Mouse (Mus musculus) heart, embryonic 14.5 days (tissue): ENCODE measurements around the gene Crcp. TPM values are rescaled to one million over a fixed set of nuclear protein-coding genes. Genes with fewer than 3 reads are reported as not detected.
A peak's percentile ranks its signal among the peaks of the same experiment; 100 is the strongest.

ENCODE experiments used
- ATAC-seq: fragments of 200-750 bp; cut with Nextera tagmentation; 2 replicates; pipeline ENCODE4 v1.8.0; 2017; ENCODE audit warnings: low read depth, moderate TSS enrichment; ENCODE audit not compliant: insufficient number of reproducible peaks, insufficient read depth, low FRiP score
- H3K27ac ChIP-seq, 2 experiments: fragments of 200-500 bp in 1 of 2; fragments of 300-500 bp in 1 of 2; sonication (generic) in 1 of 2; replicated peaks in 1 of 2; 2 replicates each; pipeline ENCODE4 v1.5.1; 2012 to 2014; ENCODE audit warnings: low read depth in 2 of 2, low read length in 2 of 2, control low read depth in 1 of 2, mild to moderate bottlenecking in 1 of 2, mixed read lengths in 1 of 2; ENCODE audit not compliant: control insufficient read depth in 1 of 2, insufficient read depth in 1 of 2
- H3K27me3 ChIP-seq: fragments of 300-500 bp; sonication (generic); 2 replicates; pipeline ENCODE4 v1.6.1; 2014; ENCODE audit warnings: mild to moderate bottlenecking, low read length, control low read depth; ENCODE audit not compliant: control insufficient read depth, insufficient read depth
- H3K36me3 ChIP-seq: fragments of 300-500 bp; sonication (generic); 2 replicates; pipeline ENCODE4 v1.6.1; 2014; ENCODE audit warnings: mild to moderate bottlenecking, control low read depth, low read length, mixed read lengths; ENCODE audit not compliant: control insufficient read depth, insufficient read depth
- H3K4me1 ChIP-seq, 2 experiments: fragments of 200-500 bp in 1 of 2; fragments of 300-500 bp in 1 of 2; sonication (generic) in 1 of 2; 2 replicates each; pipeline ENCODE4 v1.6.1; 2012 to 2014; ENCODE audit warnings: low read length in 2 of 2, control low read depth in 1 of 2, mixed read lengths in 1 of 2; ENCODE audit not compliant: control insufficient read depth in 2 of 2, insufficient read depth in 2 of 2
- H3K4me2 ChIP-seq: fragments of 300-500 bp; sonication (generic); 2 replicates; pipeline ENCODE4 v1.6.1; 2014; ENCODE audit warnings: mild to moderate bottlenecking, low read length
- H3K4me3 ChIP-seq, 2 experiments: fragments of 200-500 bp in 1 of 2; fragments of 300-500 bp in 1 of 2; sonication (generic) in 1 of 2; 2 replicates each; pipeline ENCODE4 v1.5.1; 2012 to 2014; ENCODE audit warnings: low read length in 2 of 2, mild to moderate bottlenecking in 2 of 2, control low read depth in 1 of 2, low read depth in 1 of 2, moderate library complexity in 1 of 2; ENCODE audit not compliant: control insufficient read depth in 1 of 2, insufficient read depth in 1 of 2
- H3K9ac ChIP-seq: fragments of 300-500 bp; sonication (generic); 2 replicates; pipeline ENCODE4 v1.6.1; 2014; ENCODE audit warnings: mild to moderate bottlenecking, low read length
- H3K9me3 ChIP-seq: fragments of 300-500 bp; sonication (generic); 2 replicates; pipeline ENCODE4 v1.6.1; 2016; ENCODE audit warnings: low read length, control low read depth; ENCODE audit not compliant: control insufficient read depth
- WGBS: fragments of 180-500 bp; shearing (Covaris S2); extraction: QIAGEN DNeasy Blood & Tissue Kit; methylation state at CpG from one replicate; pipeline ENCODE4 v1.1.7; 2014; 5-methylcytosine and 5-hydroxymethylcytosine counted together
- polyA plus RNA-seq: library from polyadenylated mRNA; unstranded; fragments of >200 nt; fragmentation: Nextera tagmentation; extraction: Ambion mirVana; gene quantifications from 2 replicates; pipeline ENCODE4 v1.2.1, GENCODE M21; 2014

Gene Crcp
- polyA plus RNA-seq, 1 experiment from 2014 or later = 15.1 TPM

- H3K4me3 ChIP-seq = no peak overlapping the region
- peaks cover 67% of the 10 kb centered on the region for H3K36me3 ChIP-seq
- H3K4me2 ChIP-seq = no peak overlapping the region
- no peak overlapping the region for H3K9ac ChIP-seq
- no peak for ATAC-seq
- no peak overlapping the region for H3K27ac ChIP-seq
- peaks cover 20% of the 10 kb centered on the region for H3K27me3 ChIP-seq
- WGBS = 86% methylated on average over 4 of the region's 4 CpGs
- H3K9me3 ChIP-seq = no peaks in the 10 kb centered on the region
- 0 out of 4 replicates have a peak, but pooled peaks cover 0 to under 1% of the 10 kb centered on the region in 2 experiments for H3K4me1 ChIP-seq
Measured at GRCm38 (mm10) chr5:130040797-130041196, 11.7 kb downstream of the Crcp start.

GRCm38 (mm10) chr5:130041262-130041661 is 12.2 kb downstream of the Crcp start:
- 87% methylated on average over 4 of the region's 4 CpGs for WGBS
- H3K9me3 ChIP-seq = no peaks in the 10 kb centered on the region
- no peak overlapping the region for H3K9ac ChIP-seq
- no peak for ATAC-seq
- H3K36me3 ChIP-seq = peaks cover 67% of the 10 kb centered on the region
- no peak overlapping the region for H3K27ac ChIP-seq
- H3K27me3 ChIP-seq = peaks cover 20% of the 10 kb centered on the region
- H3K4me2 ChIP-seq = no peak overlapping the region
- peaks cover 3 to 5% of the 10 kb centered on the region in 2 experiments; a peak in 3 of 4 replicates for H3K4me1 ChIP-seq
- H3K4me3 ChIP-seq = no peak overlapping the region

- Histone ChIP-seq H3K4me3 (no peak overlapping the region), H3K27ac (no peak overlapping the region), H3K4me2 (no peak overlapping the region), H3K4me1 (peaks cover 9 to 11% of the 10 kb centered on the region in 2 experiments; a peak in 3 of 4 replicates), H3K27me3 (peaks cover 24% of the 10 kb centered on the region), H3K36me3 (peaks cover 56% of the 10 kb centered on the region), H3K9ac (no peak overlapping the region), H3K9me3 (no peaks in the 10 kb centered on the region)
- whole genome bisulfite sequencing = 95% methylated on average over 3 of the region's 3 CpGs
- ATAC-seq = no peak
Measured at GRCm38 (mm10) chr5:130043741-130044140, 14.7 kb downstream of the Crcp start.

DNA sequence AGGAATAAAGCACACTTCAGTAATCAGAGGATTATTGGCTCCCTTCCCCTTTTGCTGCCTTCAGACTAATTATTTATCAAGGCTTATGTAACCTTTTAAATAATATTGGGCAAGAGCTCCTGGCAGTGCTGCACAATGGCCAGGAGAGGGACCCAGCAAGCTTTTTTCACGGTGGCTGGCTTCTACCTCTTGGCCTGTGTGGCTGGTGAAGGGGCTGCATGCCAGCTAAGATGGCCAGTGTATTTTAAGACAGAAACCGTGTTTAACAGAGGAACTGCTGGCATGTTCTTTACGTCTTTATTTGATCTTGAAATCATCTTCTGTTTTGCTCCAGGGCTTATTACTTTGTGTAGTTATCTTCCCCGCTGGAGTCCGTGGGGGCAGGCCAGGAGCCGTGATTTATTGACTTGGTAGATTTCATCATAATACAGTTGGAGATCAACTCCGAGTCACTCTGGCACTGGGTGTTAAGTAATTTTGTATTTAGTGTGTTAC is 15.2 kb downstream of the Crcp start:
- Histone ChIP-seq H3K36me3 (peaks cover 61% of the 10 kb centered on the region), H3K4me2 (no peak overlapping the region), H3K4me1 (peaks cover 9 to 11% of the 10 kb centered on the region in 2 experiments; a peak in 3 of 4 replicates), H3K9me3 (no peaks in the 10 kb centered on the region), H3K4me3 (no peak overlapping the region), H3K9ac (no peak overlapping the region), H3K27me3 (peaks cover 30% of the 10 kb centered on the region), H3K27ac (no peak overlapping the region)
- ATAC-seq = no peak
- 84% methylated on average over 7 of the region's 7 CpGs for WGBS

- no peak for ATAC-seq
- no peak overlapping the region for H3K4me2 ChIP-seq
- no peak overlapping the region for H3K4me3 ChIP-seq
- H3K4me1 ChIP-seq = peaks cover 9 to 11% of the 10 kb centered on the region in 2 experiments; a peak in 3 of 4 replicates
- peaks cover 60% of the 10 kb centered on the region for H3K36me3 ChIP-seq
- H3K9ac ChIP-seq = no peak overlapping the region
- H3K9me3 ChIP-seq = no peaks in the 10 kb centered on the region
- peaks cover 45% of the 10 kb centered on the region for H3K27me3 ChIP-seq
- 70% methylated on average over 7 of the region's 7 CpGs for WGBS
- H3K27ac ChIP-seq = no peak overlapping the region
Measured at GRCm38 (mm10) chr5:130046100-130046499, 17.0 kb downstream of the Crcp start.

DNA sequence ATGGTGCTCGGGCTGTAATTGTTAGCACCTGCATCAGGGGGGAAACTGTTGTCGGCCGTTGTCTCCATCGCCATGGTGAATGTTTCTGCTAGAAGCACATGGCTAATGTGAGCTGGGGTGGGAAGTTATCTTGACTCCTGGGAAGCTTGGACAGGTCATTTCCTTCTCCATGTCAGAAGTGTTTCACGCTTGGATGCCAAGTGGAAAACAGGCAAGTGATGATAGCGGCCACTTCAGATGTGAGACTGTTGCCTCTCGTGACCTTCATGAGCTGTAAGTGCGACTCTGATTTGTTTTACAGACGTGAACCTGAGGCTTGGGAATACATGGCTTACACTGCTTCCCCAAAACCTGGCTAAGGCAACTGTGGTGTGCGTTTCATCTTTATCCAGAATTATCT is 17.5 kb downstream of the Crcp start:
- Histone ChIP-seq H3K27me3 (peaks cover 49% of the 10 kb centered on the region), H3K36me3 (peaks cover 60% of the 10 kb centered on the region), H3K9me3 (no peaks in the 10 kb centered on the region), H3K27ac (no peak overlapping the region), H3K4me2 (no peak overlapping the region), H3K4me1 (peaks cover 9 to 11% of the 10 kb centered on the region in 2 experiments; a peak in 3 of 4 replicates), H3K4me3 (no peak overlapping the region), H3K9ac (no peak overlapping the region)
- WGBS = 17% methylated on average over 10 of the region's 10 CpGs
- ATAC-seq = peak; percentile 69

DNA sequence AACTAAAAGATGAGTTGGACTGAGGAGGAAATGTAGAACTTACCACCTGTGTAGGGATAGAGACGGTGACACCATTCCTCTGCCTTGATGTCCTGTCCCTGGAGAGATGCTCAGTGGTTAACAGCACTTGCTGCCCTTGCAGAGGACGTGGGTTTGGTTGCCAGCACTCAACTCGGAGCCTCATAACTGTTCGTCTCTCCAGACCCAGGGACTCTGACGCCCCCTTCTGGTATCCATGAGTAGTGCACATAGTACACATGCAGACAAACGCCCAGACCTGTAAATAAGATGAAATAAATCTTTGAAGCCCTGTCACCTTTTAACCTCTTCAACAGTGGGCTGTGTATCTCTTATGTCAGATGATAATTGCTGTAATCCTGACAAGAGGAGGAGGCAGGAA is 17.9 kb downstream of the Crcp start:
- H3K36me3 ChIP-seq = peaks cover 57% of the 10 kb centered on the region
- WGBS = 73% methylated on average over 6 of the region's 6 CpGs
- no peaks in the 10 kb centered on the region for H3K9me3 ChIP-seq
- ATAC-seq = no peak
- no peak overlapping the region for H3K9ac ChIP-seq
- H3K27me3 ChIP-seq = peaks cover 54% of the 10 kb centered on the region
- no peak overlapping the region for H3K4me2 ChIP-seq
- no peak overlapping the region for H3K4me3 ChIP-seq
- H3K27ac ChIP-seq = no peak overlapping the region
- peaks cover 9 to 11% of the 10 kb centered on the region in 2 experiments; a peak in 3 of 4 replicates for H3K4me1 ChIP-seq
